Mouse (Mus musculus): ENCODE results near the gene Gm20219. TPM values are rescaled to one million over a fixed set of nuclear protein-coding genes. Genes with fewer than 3 reads are reported as not detected.

Gene Gm20219
- 1.6 and 1.8 TPM in 2 replicates for polyA plus RNA-seq (2014; fragmentation: Nextera tagmentation; extraction: Ambion mirVana)

DNA sequence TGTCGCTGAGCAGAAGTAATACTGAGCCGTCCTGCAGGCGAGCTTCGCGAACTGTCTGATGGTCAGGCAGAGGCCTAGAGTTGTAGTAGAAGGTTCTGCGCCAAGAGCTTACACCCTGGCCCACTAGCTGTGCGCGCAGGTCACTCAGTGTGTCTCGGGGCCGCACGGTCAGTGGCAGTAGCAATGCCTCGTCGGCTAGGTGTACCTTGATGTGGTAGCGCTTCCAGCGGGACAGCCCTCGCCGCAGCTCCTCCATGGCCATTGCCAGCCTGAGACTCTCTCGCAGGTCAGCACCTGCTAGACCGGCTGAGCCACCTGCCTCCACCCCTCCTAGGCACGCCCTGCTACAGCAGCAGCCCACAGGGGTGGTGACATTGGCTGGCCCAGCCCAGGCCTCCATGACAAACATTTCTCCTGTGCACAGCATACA is at the start of gene Gm20219:
TSS of gene Gm20219 (minus strand) at position 266 of the 430 bp plus-strand sequence.
- Histone ChIP-seq H3K4me2 (replicated peaks; ENCODE audit: low read depth, low read length) (no peak within 1 kb of the TSS), H3K27me3 (ENCODE audit: control insufficient read depth, insufficient read depth, low read length) (no peaks in the 10 kb centered on the region), H3K27ac (ENCODE audit: low read depth, low read length) (no peak within 1 kb of the TSS), H3K36me3 (ENCODE audit: control insufficient read depth, insufficient read depth, low read length) (no peaks in the 10 kb centered on the region), H3K4me3 (ENCODE audit: low read length) (no peak within 1 kb of the TSS), H3K9me3 (ENCODE audit: control insufficient read depth, low read length) (no peaks in the 10 kb centered on the region), H3K9ac (ENCODE audit: low read depth, low read length) (no peak within 1 kb of the TSS), H3K4me1 (ENCODE audit: control insufficient read depth, insufficient read depth, low read length) (no peaks in the 10 kb centered on the region)
- WGBS, result 74% methylated on average over 20 of the region's 20 CpGs
- ATAC-seq (ENCODE audit: low FRiP score, low TSS enrichment), result 0 out of 2 replicates have a peak, but pooled peaks have one; percentile 48

DNA sequence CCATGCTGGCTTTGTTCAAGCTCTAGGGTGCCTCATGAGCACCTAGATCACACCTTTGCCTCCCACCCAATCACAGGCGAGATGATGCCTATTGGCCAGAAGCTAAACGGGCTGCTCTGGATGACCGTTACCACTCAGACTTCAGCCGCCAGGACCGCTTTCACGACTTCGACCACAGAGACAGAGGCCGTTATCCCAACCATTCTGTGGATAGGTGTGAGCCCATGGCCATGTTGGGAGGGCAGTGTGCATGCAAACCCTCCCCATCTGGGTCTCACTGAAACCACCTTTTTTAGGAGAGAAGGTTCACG is 49.8 kb upstream of the Gm20219 start:
- Histone ChIP-seq H3K36me3 (ENCODE audit: control insufficient read depth, insufficient read depth, low read length) (peaks cover 87% of the 10 kb centered on the region), H3K4me3 (ENCODE audit: low read length) (no peak overlapping the region), H3K4me1 (ENCODE audit: control insufficient read depth, insufficient read depth, low read length) (peaks cover 7% of the 10 kb centered on the region), H3K9ac (ENCODE audit: low read depth, low read length) (no peak overlapping the region), H3K27me3 (ENCODE audit: control insufficient read depth, insufficient read depth, low read length) (no peaks in the 10 kb centered on the region), H3K9me3 (ENCODE audit: control insufficient read depth, low read length) (no peaks in the 10 kb centered on the region), H3K4me2 (replicated peaks; ENCODE audit: low read depth, low read length) (no peak overlapping the region), H3K27ac (ENCODE audit: low read depth, low read length) (no peak overlapping the region)
- no peak for ATAC-seq (ENCODE audit: low FRiP score, low TSS enrichment)
- 84% methylated on average over 9 of the region's 9 CpGs for WGBS

DNA sequence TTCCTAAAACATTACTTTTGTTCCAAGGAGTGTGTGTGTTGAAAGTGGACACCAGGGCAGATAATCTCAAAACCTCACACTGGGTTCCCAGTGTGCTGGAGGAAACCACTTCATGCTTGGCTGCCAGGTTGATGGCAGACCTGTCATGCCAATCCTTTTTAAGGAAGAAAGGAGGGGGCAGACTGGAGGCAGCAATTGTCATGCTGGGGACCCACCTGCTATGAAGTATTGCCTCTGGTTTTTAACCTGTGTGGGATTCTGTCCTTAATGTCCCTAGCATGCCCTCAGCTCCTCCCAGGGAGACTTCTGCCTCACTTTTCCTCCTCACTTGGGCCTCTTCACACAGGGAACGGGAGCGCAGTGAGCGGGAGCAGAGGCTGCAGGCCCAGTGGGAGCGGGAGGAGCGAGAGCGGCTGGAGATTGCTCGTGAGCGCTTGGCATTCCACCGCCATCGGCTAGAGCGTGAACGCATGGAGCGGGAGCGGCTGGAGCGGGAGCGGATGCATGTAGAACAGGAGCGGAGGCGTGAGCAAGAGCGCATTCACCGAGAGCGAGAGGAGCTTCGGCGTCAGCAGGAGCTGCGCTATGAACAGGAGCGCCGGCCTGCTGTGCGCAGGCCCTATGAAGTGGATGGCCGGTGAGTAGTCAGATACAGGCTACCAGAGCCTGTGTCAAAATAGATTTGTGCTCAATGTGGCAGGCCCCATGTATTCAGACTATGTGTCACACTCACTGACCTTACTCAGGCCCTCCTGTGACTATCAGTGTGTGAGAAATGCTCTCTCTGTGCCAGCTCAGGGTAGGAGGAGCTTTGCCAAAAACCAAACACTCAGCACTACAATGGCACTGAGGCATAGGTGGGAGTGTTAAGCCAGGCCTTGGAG is 49.2 kb upstream of the Gm20219 start:
- no peak overlapping the region for H3K4me3 ChIP-seq (ENCODE audit: low read length)
- 95% methylated on average over 28 of the region's 28 CpGs for WGBS
- H3K27me3 ChIP-seq (ENCODE audit: control insufficient read depth, insufficient read depth, low read length), result no peaks in the 10 kb centered on the region
- H3K36me3 ChIP-seq (ENCODE audit: control insufficient read depth, insufficient read depth, low read length), result peaks cover 87% of the 10 kb centered on the region
- H3K9me3 ChIP-seq (ENCODE audit: control insufficient read depth, low read length), result no peaks in the 10 kb centered on the region
- H3K9ac ChIP-seq (ENCODE audit: low read depth, low read length), result no peak overlapping the region
- H3K4me2 ChIP-seq (replicated peaks; ENCODE audit: low read depth, low read length), result no peak overlapping the region
- peaks cover 2% of the 10 kb centered on the region for H3K4me1 ChIP-seq (ENCODE audit: control insufficient read depth, insufficient read depth, low read length)
- no peak overlapping the region for H3K27ac ChIP-seq (ENCODE audit: low read depth, low read length)
- no peak for ATAC-seq (ENCODE audit: low FRiP score, low TSS enrichment)

DNA sequence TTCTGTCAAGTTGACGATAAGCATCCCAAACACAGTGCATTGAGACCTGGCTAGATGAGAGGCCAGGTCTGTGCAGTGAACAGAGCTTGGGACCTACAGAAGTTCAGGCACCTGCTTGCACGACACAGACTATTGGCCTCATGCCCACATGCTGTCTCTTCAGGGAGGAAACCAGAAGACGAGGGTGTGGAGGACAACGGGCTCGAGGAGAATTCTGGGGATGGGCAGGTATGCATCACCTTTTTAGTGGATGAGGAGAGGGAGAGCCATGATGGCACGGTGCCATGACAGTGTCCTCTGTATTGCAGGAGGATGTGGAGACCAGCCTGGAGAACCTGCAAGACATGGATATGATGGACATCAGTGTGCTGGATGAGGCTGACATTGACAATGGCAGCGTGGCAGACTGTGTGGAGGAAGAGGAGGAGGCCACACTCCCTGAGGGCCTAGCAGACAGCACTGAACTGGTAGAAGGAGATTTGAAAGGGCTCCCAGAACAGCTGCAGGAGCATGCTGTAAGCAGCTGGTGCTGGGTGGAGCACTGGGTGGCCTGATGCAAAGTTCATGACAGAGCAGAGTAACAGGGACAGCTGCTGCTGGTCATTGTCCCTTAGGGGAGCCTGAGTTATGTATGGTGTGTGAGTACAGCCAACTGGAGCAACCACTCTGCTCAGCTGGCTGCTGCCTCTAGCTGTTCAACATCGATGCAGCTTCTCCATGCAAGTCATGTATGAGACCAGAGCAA is 39.5 kb upstream of the Gm20219 start:
- ATAC-seq (ENCODE audit: low FRiP score, low TSS enrichment), result no peak

DNA sequence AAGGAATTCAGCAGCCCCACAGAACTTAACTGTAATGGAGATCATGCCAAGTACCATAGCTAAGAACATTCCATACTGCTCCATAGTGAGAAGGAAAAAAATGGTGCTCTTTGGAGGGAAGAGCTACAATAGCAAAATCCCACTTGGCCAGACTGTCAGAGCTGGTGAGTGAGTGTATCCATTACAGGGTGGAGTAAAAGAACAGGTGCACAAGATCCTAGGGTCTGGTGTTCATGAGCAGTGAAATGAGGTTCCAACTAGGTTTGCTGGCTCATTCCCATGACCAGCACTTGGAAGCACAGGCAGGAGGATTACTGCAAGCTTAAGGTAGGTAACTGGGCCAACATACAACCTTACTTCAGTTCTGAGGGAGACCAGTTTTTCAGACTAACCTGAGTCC is 38.4 kb upstream of the Gm20219 start:
- no peak for ATAC-seq (ENCODE audit: low FRiP score, low TSS enrichment)
- Histone ChIP-seq H3K27ac (ENCODE audit: low read depth, low read length) (no peak overlapping the region), H3K4me1 (ENCODE audit: control insufficient read depth, insufficient read depth, low read length) (peaks cover 2% of the 10 kb centered on the region; the same call in 1 of the 2 replicates)

More for the DNA sequence above, 39.5 kb upstream of the Gm20219 start:
- H3K27me3 ChIP-seq (ENCODE audit: control insufficient read depth, insufficient read depth, low read length), result no peaks in the 10 kb centered on the region
- H3K4me1 ChIP-seq (ENCODE audit: control insufficient read depth, insufficient read depth, low read length), result no peaks in the 10 kb centered on the region
- H3K9me3 ChIP-seq (ENCODE audit: control insufficient read depth, low read length), result no peaks in the 10 kb centered on the region
- H3K36me3 ChIP-seq (ENCODE audit: control insufficient read depth, insufficient read depth, low read length), result peaks cover 96% of the 10 kb centered on the region
- H3K9ac ChIP-seq (ENCODE audit: low read depth, low read length), result no peak overlapping the region
- H3K4me3 ChIP-seq (ENCODE audit: low read length), result no peak overlapping the region
- WGBS, result 85% methylated on average over 8 of the region's 8 CpGs
- no peak overlapping the region for H3K4me2 ChIP-seq (replicated peaks; ENCODE audit: low read depth, low read length)
- no peak overlapping the region for H3K27ac ChIP-seq (ENCODE audit: low read depth, low read length)

DNA sequence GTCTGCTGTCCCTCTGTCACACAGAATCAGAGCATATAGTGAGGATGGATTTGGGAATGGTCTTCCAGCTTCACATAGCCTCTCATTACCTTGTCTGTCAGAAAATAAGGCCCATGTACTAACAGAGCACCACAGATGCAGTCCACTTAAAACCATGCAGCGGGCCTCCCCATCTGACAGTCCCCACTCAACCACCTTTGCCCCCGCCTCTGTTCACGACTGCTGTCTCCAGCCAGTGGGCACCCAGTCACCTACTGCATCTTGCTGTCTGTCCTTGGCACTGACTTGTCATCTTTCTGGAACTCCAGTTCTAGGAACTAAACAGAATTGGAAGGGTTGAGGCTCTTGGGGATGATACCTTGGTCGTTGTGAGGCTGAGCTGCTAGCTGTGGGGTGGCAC is 34.7 kb upstream of the Gm20219 start:
- no peak overlapping the region for H3K27ac ChIP-seq (ENCODE audit: low read depth, low read length)
- no peaks in the 10 kb centered on the region for H3K27me3 ChIP-seq (ENCODE audit: control insufficient read depth, insufficient read depth, low read length)
- H3K36me3 ChIP-seq (ENCODE audit: control insufficient read depth, insufficient read depth, low read length), result peaks cover 78% of the 10 kb centered on the region
- no peak overlapping the region for H3K9ac ChIP-seq (ENCODE audit: low read depth, low read length)
- no peak overlapping the region for H3K4me2 ChIP-seq (replicated peaks; ENCODE audit: low read depth, low read length)
- H3K4me1 ChIP-seq (ENCODE audit: control insufficient read depth, insufficient read depth, low read length), result peaks cover 16% of the 10 kb centered on the region
- no peak for ATAC-seq (ENCODE audit: low FRiP score, low TSS enrichment)
- no peaks in the 10 kb centered on the region for H3K9me3 ChIP-seq (ENCODE audit: control insufficient read depth, low read length)
- H3K4me3 ChIP-seq (ENCODE audit: low read length), result no peak overlapping the region
- 92% methylated on average over 4 of the region's 4 CpGs for WGBS

More for the DNA sequence above, 38.4 kb upstream of the Gm20219 start:
- Histone ChIP-seq H3K27me3 (ENCODE audit: control insufficient read depth, insufficient read depth, low read length) (no peaks in the 10 kb centered on the region), H3K4me3 (ENCODE audit: low read length) (no peak overlapping the region), H3K36me3 (ENCODE audit: control insufficient read depth, insufficient read depth, low read length) (peaks cover 100% of the 10 kb centered on the region), H3K9ac (ENCODE audit: low read depth, low read length) (no peak overlapping the region), H3K9me3 (ENCODE audit: control insufficient read depth, low read length) (no peaks in the 10 kb centered on the region), H3K4me2 (replicated peaks; ENCODE audit: low read depth, low read length) (no peak overlapping the region)

DNA sequence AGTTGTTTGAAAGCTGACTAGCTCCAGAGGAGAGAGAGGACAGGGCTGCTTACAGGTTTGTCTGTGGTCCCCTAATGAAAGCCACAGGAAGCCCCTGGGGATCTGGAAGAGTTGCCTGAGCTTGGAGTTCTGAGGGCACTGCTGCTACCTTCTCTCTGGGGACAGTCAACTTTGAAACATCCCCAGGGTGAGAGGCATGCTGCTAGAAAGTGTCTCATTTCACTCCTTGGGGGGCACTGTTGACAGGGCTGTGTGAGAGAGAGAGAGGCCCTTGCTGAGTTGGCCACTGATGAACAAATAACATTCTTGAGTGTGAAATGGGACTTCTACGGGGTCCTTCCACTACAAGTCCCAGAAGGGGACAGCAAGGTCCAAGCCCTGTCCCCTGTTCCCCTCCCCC is 33.6 kb upstream of the Gm20219 start:
- Histone ChIP-seq H3K4me1 (ENCODE audit: control insufficient read depth, insufficient read depth, low read length) (peaks cover 23% of the 10 kb centered on the region), H3K4me3 (ENCODE audit: low read length) (no peak overlapping the region), H3K9ac (ENCODE audit: low read depth, low read length) (no peak overlapping the region), H3K27me3 (ENCODE audit: control insufficient read depth, insufficient read depth, low read length) (no peaks in the 10 kb centered on the region), H3K4me2 (replicated peaks; ENCODE audit: low read depth, low read length) (no peak overlapping the region), H3K9me3 (ENCODE audit: control insufficient read depth, low read length) (no peaks in the 10 kb centered on the region), H3K36me3 (ENCODE audit: control insufficient read depth, insufficient read depth, low read length) (peaks cover 71% of the 10 kb centered on the region), H3K27ac (ENCODE audit: low read depth, low read length) (no peak overlapping the region)
- no peak for ATAC-seq (ENCODE audit: low FRiP score, low TSS enrichment)
- 59% methylated on average over 1 of the region's 1 CpGs for WGBS

DNA sequence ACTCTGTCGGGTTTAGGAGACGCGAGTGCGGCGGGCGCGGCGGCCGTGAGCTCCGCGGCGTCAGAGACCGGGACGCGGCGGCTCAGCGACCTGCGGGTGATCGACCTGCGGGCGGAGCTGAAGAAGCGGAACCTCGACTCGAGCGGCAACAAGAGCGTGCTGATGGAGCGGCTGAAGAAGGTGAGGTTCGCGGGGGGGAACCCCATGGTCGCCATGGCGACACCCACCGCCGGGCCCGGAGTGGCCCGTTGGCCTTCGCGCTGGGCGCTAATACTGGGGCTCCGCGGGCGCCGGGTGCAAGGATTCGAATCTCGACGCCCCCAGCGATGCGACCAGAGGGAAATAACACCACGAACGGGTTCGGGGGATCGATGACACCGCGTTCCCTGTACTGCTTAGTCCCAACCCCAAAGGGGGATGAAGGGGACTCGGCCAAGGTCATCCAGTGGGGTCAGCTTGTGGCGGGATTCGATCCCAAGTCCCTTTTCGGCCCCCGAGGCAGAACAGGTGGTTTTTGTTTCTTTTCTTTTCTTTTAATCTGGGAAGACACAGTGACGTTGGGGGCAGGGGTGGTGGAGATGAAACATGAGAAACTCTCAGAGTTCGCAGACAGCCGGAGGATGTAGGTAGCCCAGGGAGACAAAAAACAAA is 31.1 kb upstream of the Gm20219 start:
- ATAC-seq (ENCODE audit: low FRiP score, low TSS enrichment), result peak; percentile 12
- H3K36me3 ChIP-seq (ENCODE audit: control insufficient read depth, insufficient read depth, low read length), result peaks cover 71% of the 10 kb centered on the region
- peak overlapping the region; percentile 90 for H3K4me2 ChIP-seq (replicated peaks; ENCODE audit: low read depth, low read length)
- H3K4me1 ChIP-seq (ENCODE audit: control insufficient read depth, insufficient read depth, low read length), result peaks cover 25% of the 10 kb centered on the region
- no peaks in the 10 kb centered on the region for H3K27me3 ChIP-seq (ENCODE audit: control insufficient read depth, insufficient read depth, low read length)
- H3K27ac ChIP-seq (ENCODE audit: low read depth, low read length), result peak overlapping the region; percentile 94
- no peaks in the 10 kb centered on the region for H3K9me3 ChIP-seq (ENCODE audit: control insufficient read depth, low read length)
- under 1% methylated on average over 55 of the region's 61 CpGs for WGBS
- peak overlapping the region; percentile 98 for H3K4me3 ChIP-seq (ENCODE audit: low read length)
- H3K9ac ChIP-seq (ENCODE audit: low read depth, low read length), result peak overlapping the region; percentile 93

Measured in kidney, embryonic 14.5 days (tissue).